Comparison of ENCODE assay signal across 20 mouse cellular contexts in the genomic region with DNA sequence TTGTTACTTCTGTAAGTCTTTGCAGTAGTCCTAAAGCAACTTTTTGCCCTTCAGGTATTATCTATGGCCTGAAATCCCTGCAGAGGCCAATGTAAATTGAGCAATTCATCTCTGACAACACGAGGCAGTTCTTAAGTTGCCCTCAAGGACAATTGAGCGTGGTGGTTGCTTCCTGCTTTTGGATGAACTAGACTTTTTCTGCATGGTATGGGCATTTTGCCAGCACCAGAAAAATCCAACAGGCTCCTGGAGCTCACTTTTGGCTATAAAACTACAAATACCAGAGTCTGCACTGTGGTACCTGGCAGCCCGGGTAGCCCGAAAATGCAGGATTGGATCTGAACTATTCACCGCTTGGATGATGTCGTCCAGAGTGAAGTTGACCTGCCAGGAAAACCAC. TPM values are rescaled to one million over a fixed set of nuclear protein-coding genes. Genes with fewer than 3 reads are reported as not detected.
"Had no signal": no experiment of that assay in that cellular context is flagged by ENCODE, and none has a peak within 500 bp of the region (broad histone marks: within the 10 kb centered on the region; RNA-seq: fewer than 3 reads in every experiment).

No protein-coding gene starts in this region.

- H3K4me2 ChIP-seq: limb, embryonic 12.5 days; liver, embryonic 13.5 days; midbrain, embryonic 12.5 days; neural tube, embryonic 13.5 days; stomach, embryonic 15.5 days had no signal

- H3K4me3 ChIP-seq: limb, embryonic 12.5 days; liver, embryonic 13.5 days; midbrain, embryonic 12.5 days; neural tube, embryonic 13.5 days; stomach, embryonic 15.5 days had no signal

- ATAC-seq: midbrain, embryonic 16.5 days had no signal

- H3K9ac ChIP-seq: limb, embryonic 12.5 days; liver, embryonic 13.5 days; midbrain, embryonic 12.5 days; neural tube, embryonic 13.5 days; stomach, embryonic 15.5 days had no signal

- H3K9me3 ChIP-seq: limb, embryonic 12.5 days; liver, embryonic 13.5 days; midbrain, embryonic 12.5 days; neural tube, embryonic 13.5 days; stomach, embryonic 15.5 days had no signal

- H3K36me3 ChIP-seq: limb, embryonic 12.5 days; liver, embryonic 13.5 days; midbrain, embryonic 12.5 days; neural tube, embryonic 13.5 days; stomach, embryonic 15.5 days had no signal

- H3K27ac ChIP-seq: limb, embryonic 12.5 days; liver, embryonic 13.5 days; midbrain, embryonic 12.5 days; neural tube, embryonic 13.5 days; stomach, embryonic 15.5 days had no signal

- H3K4me1 ChIP-seq: midbrain, embryonic 12.5 days; neural tube, embryonic 13.5 days; stomach, embryonic 15.5 days had no signal

- H3K27me3 ChIP-seq: limb, embryonic 12.5 days; liver, embryonic 13.5 days; midbrain, embryonic 12.5 days; neural tube, embryonic 13.5 days; stomach, embryonic 15.5 days had no signal

- DNase-seq: kidney, postnatal 36 days; layer of hippocampus, adult 9-11 months; liver; liver, embryonic 13.5 days; lung, adult 18-20 months; lung, postnatal 10 days; right cerebral cortex, postnatal 14 days; thymus, adult 2 months; thymus, postnatal 25 days had no signal

RNA-seq across cellular contexts. Expression of gene Gm4871, which starts 27.0 kb away (rescaled TPM):
- total RNA-seq: layer of hippocampus, adult 18-20 months; left cerebral cortex, postnatal 36 days; megakaryocyte-erythroid progenitor cell, adult 5-6 weeks had no signal
- polyA plus RNA-seq: kidney, embryonic 16.5 days; limb, embryonic 12.5 days; liver, embryonic 13.5 days; midbrain, embryonic 12.5 days; midbrain, embryonic 16.5 days; neural tube, embryonic 13.5 days; spleen, adult 2 months; stomach, embryonic 15.5 days; thymus, adult 2 months; urinary bladder, adult 2 months had no signal

RNA-seq across cellular contexts. Expression of gene 1700018F24Rik, which starts 37.2 kb away (rescaled TPM):
- total RNA-seq: layer of hippocampus, adult 18-20 months; left cerebral cortex, postnatal 36 days; megakaryocyte-erythroid progenitor cell, adult 5-6 weeks had no signal
- polyA plus RNA-seq: kidney, embryonic 16.5 days; limb, embryonic 12.5 days; liver, embryonic 13.5 days; midbrain, embryonic 12.5 days; midbrain, embryonic 16.5 days; neural tube, embryonic 13.5 days; spleen, adult 2 months; stomach, embryonic 15.5 days; thymus, adult 2 months; urinary bladder, adult 2 months had no signal
